29 mouse cellular contexts compared by ENCODE assay signal in the genomic region with DNA sequence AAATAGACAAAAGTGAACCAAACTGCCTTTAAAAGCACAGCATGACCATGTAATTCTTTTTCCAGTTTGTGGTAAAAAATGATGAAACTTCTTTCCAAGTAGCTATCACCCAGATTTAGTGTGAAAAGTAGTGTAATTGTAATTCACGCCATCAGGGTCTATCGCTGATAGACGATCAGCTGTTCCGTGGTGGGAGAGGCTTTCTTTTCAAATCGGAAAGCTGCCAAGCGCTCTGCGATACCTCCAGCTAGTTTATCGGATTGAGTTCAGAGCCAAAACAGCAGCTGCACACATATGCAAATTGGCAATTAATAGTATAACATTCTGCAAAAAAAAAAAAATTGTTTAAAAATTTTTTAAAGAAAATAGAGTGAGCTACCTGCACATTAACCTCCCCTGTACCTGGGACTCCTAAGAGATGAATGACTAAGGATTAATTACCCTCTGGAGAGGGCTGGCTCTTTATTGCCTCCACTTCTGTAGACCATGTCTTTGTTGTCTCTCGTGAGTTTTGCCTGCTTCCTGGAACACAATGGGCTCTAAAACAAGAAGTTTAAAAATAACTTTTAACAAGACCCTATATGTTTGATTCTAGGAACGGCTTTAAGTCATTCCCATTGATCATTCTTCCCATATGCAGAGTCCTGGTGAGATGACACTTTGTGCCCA. TPM values are rescaled to one million over a fixed set of nuclear protein-coding genes. Genes with fewer than 3 reads are reported as not detected.
A peak's percentile ranks its signal among the peaks of the same experiment; 100 is the strongest.
DNase-seq lines count a peak whose midpoint lies in the region; ATAC-seq and TF ChIP-seq lines count a peak whose summit lies in the region.
"Had no signal": no experiment of that assay in that cellular context is flagged by ENCODE, and none has a peak within 500 bp of the region (broad histone marks: within the 10 kb centered on the region; RNA-seq: fewer than 3 reads in every experiment).

No protein-coding gene starts in this region.

- no peaks in the 10 kb centered on the region for H3K9me3 ChIP-seq in hindbrain, embryonic 14.5 days (ENCODE audit: control insufficient read depth, low read length)
- no peaks in the 10 kb centered on the region for H3K9me3 ChIP-seq in hindbrain, embryonic 10.5 days
- H3K9me3 ChIP-seq in midbrain, postnatal 0 days (ENCODE audit: low read length): no peaks in the 10 kb centered on the region
- no peaks in the 10 kb centered on the region for H3K9me3 ChIP-seq in midbrain, embryonic 15.5 days
- H3K9me3 ChIP-seq in forebrain, embryonic 16.5 days (ENCODE audit: control insufficient read depth, low read length): no peaks in the 10 kb centered on the region
- no peaks in the 10 kb centered on the region for H3K9me3 ChIP-seq in neural tube, embryonic 14.5 days (ENCODE audit: control insufficient read depth, low read length)
- H3K9me3 ChIP-seq in heart, embryonic 11.5 days (replicated peaks; ENCODE audit: control insufficient read depth, low read length): no peaks in the 10 kb centered on the region
- H3K9me3 ChIP-seq in intestine, embryonic 16.5 days (ENCODE audit: control insufficient read depth, low read length): no peaks in the 10 kb centered on the region
- H3K9me3 ChIP-seq: heart, embryonic 12.5 days; limb, embryonic 10.5 days; limb, embryonic 15.5 days; liver, embryonic 13.5 days; neural tube, embryonic 12.5 days; stomach, embryonic 15.5 days had no signal

- no peak overlapping the region for H3K9ac ChIP-seq in hindbrain, embryonic 14.5 days
- no peak overlapping the region for H3K9ac ChIP-seq in midbrain, postnatal 0 days (replicated peaks; ENCODE audit: low read length, poor library complexity, severe bottlenecking)
- H3K9ac ChIP-seq in midbrain, embryonic 15.5 days: no peak overlapping the region
- H3K9ac ChIP-seq in forebrain, embryonic 16.5 days (replicated peaks; ENCODE audit: low read depth, low read length): no peak overlapping the region
- H3K9ac ChIP-seq in neural tube, embryonic 14.5 days (replicated peaks; ENCODE audit: low read depth, low read length): no peak overlapping the region
- no peak overlapping the region for H3K9ac ChIP-seq in heart, embryonic 11.5 days (ENCODE audit: low read depth, low read length)
- no peak overlapping the region for H3K9ac ChIP-seq in intestine, embryonic 16.5 days (ENCODE audit: low read depth, low read length)
- H3K9ac ChIP-seq: heart, embryonic 12.5 days; limb, embryonic 15.5 days; liver, embryonic 13.5 days; neural tube, embryonic 12.5 days; stomach, embryonic 15.5 days had no signal

- no peak for ATAC-seq in hindbrain, embryonic 14.5 days (ENCODE audit: low FRiP score)
- no peak for ATAC-seq in midbrain, postnatal 0 days (ENCODE audit: low FRiP score)
- ATAC-seq in midbrain, embryonic 15.5 days (replicated peaks): no peak
- ATAC-seq in forebrain, embryonic 16.5 days: peak; percentile 72
- ATAC-seq in neural tube, embryonic 14.5 days (ENCODE audit: low read depth): peak; percentile 52; the same call in 1 of the 2 replicates
- no peak for ATAC-seq in heart, embryonic 11.5 days (replicated peaks; ENCODE audit: insufficient number of reproducible peaks, low FRiP score, low TSS enrichment)
- no peak for ATAC-seq in intestine, embryonic 16.5 days

- 62% methylated on average over 10 of the region's 10 CpGs for WGBS in hindbrain, embryonic 14.5 days
- WGBS in hindbrain, embryonic 10.5 days: 80% methylated on average over 10 of the region's 10 CpGs
- WGBS in midbrain, postnatal 0 days: 60% methylated on average over 10 of the region's 10 CpGs
- 72% methylated on average over 10 of the region's 10 CpGs for WGBS in midbrain, embryonic 15.5 days
- 15% methylated on average over 10 of the region's 10 CpGs for WGBS in forebrain, embryonic 16.5 days
- WGBS in neural tube, embryonic 14.5 days: 34% methylated on average over 10 of the region's 10 CpGs
- WGBS in heart, embryonic 11.5 days (ENCODE audit: insufficient replicate concordance): 66% methylated on average over 10 of the region's 10 CpGs
- WGBS in intestine, embryonic 16.5 days: 71% methylated on average over 10 of the region's 10 CpGs

- no peak for TF ChIP-seq CTCF in midbrain, postnatal 0 days (IDR thresholded peaks at IDR 0.05)

- DNase-seq in hindbrain, embryonic 14.5 days (ENCODE audit: low spot score): peak; percentile 48
- no peak for DNase-seq in hindbrain, embryonic 10.5 days (ENCODE audit: low spot score)
- DNase-seq in midbrain, postnatal 0 days (ENCODE audit: low spot score): peak; percentile 28
- DNase-seq: adrenal gland, postnatal 25 days; B cell, adult 2 months; cerebellum, adult 18-20 months; cerebellum, postnatal 25 days; gastrocnemius, adult 2 months; gastrocnemius, postnatal 36 days; heart, postnatal 4 days; kidney, adult 8-10 months; kidney, postnatal 4 days; liver, embryonic 13.5 days; lung, adult 18-20 months; retina, postnatal 1 day; right cerebral cortex, postnatal 14 days; thymus, postnatal 14 days had no signal

- no peak overlapping the region for H3K27ac ChIP-seq in hindbrain, embryonic 14.5 days
- H3K27ac ChIP-seq in hindbrain, embryonic 10.5 days: no peak overlapping the region
- no peak overlapping the region for H3K27ac ChIP-seq in midbrain, postnatal 0 days (ENCODE audit: low read depth, low read length)
- no peak overlapping the region for H3K27ac ChIP-seq in midbrain, embryonic 15.5 days
- peak overlapping the region; percentile 79 for H3K27ac ChIP-seq in forebrain, embryonic 16.5 days (ENCODE audit: low read length)
- H3K27ac ChIP-seq in neural tube, embryonic 14.5 days (ENCODE audit: low read depth, low read length): no peak overlapping the region
- no peak overlapping the region for H3K27ac ChIP-seq in heart, embryonic 11.5 days (ENCODE audit: low read depth, low read length)
- no peak overlapping the region for H3K27ac ChIP-seq in intestine, embryonic 16.5 days (ENCODE audit: low read length)
- H3K27ac ChIP-seq: gastrocnemius, adult 2 months; kidney, postnatal 0 days; limb, embryonic 10.5 days; limb, embryonic 15.5 days; liver, embryonic 13.5 days; macrophage; neural tube, embryonic 12.5 days; stomach, embryonic 15.5 days had no signal

- H3K4me3 ChIP-seq in hindbrain, embryonic 14.5 days (replicated peaks; ENCODE audit: low read length): no peak overlapping the region
- no peak overlapping the region for H3K4me3 ChIP-seq in hindbrain, embryonic 10.5 days
- H3K4me3 ChIP-seq in midbrain, postnatal 0 days (ENCODE audit: low read depth, low read length): no peak overlapping the region
- H3K4me3 ChIP-seq in midbrain, embryonic 15.5 days: no peak overlapping the region
- H3K4me3 ChIP-seq in forebrain, embryonic 16.5 days (replicated peaks; ENCODE audit: low read length): no peak overlapping the region
- no peak overlapping the region for H3K4me3 ChIP-seq in neural tube, embryonic 14.5 days (ENCODE audit: low read depth, low read length)
- no peak overlapping the region for H3K4me3 ChIP-seq in heart, embryonic 11.5 days (ENCODE audit: low read depth, low read length)
- no peak overlapping the region for H3K4me3 ChIP-seq in intestine, embryonic 16.5 days (ENCODE audit: low read length)
- H3K4me3 ChIP-seq: gastrocnemius, adult 2 months; heart, embryonic 12.5 days; limb, embryonic 10.5 days; limb, embryonic 15.5 days; liver, embryonic 13.5 days; neural tube, embryonic 12.5 days; stomach, embryonic 15.5 days had no signal

- no peaks in the 10 kb centered on the region for H3K36me3 ChIP-seq in hindbrain, embryonic 14.5 days (replicated peaks; ENCODE audit: control insufficient read depth, insufficient read depth)
- H3K36me3 ChIP-seq in hindbrain, embryonic 10.5 days: no peaks in the 10 kb centered on the region
- no peaks in the 10 kb centered on the region for H3K36me3 ChIP-seq in midbrain, postnatal 0 days (ENCODE audit: insufficient read depth, low read length)
- H3K36me3 ChIP-seq in midbrain, embryonic 15.5 days (replicated peaks): no peaks in the 10 kb centered on the region
- no peaks in the 10 kb centered on the region for H3K36me3 ChIP-seq in forebrain, embryonic 16.5 days (ENCODE audit: control insufficient read depth, insufficient read depth)
- H3K36me3 ChIP-seq in neural tube, embryonic 14.5 days (ENCODE audit: control insufficient read depth, insufficient read depth, low read length): no peaks in the 10 kb centered on the region
- no peaks in the 10 kb centered on the region for H3K36me3 ChIP-seq in heart, embryonic 11.5 days (ENCODE audit: control insufficient read depth, insufficient read depth, low read length)
- H3K36me3 ChIP-seq in intestine, embryonic 16.5 days (ENCODE audit: control insufficient read depth, insufficient read depth, low read length): no peaks in the 10 kb centered on the region
- H3K36me3 ChIP-seq: heart, embryonic 12.5 days; limb, embryonic 10.5 days; limb, embryonic 15.5 days; liver, embryonic 13.5 days; neural tube, embryonic 12.5 days; stomach, embryonic 15.5 days had no signal

- no peak overlapping the region for H3K4me2 ChIP-seq in hindbrain, embryonic 14.5 days (replicated peaks)
- H3K4me2 ChIP-seq in midbrain, postnatal 0 days (ENCODE audit: low read depth, low read length, poor library complexity, severe bottlenecking): no peak overlapping the region
- no peak overlapping the region for H3K4me2 ChIP-seq in midbrain, embryonic 15.5 days
- peak overlapping the region; percentile 8 for H3K4me2 ChIP-seq in forebrain, embryonic 16.5 days (ENCODE audit: low read length)
- no peak overlapping the region for H3K4me2 ChIP-seq in neural tube, embryonic 14.5 days (ENCODE audit: low read depth, low read length)
- no peak overlapping the region for H3K4me2 ChIP-seq in heart, embryonic 11.5 days
- no peak overlapping the region for H3K4me2 ChIP-seq in intestine, embryonic 16.5 days (ENCODE audit: low read depth, low read length)
- H3K4me2 ChIP-seq: heart, embryonic 12.5 days; limb, embryonic 15.5 days; liver, embryonic 13.5 days; neural tube, embryonic 12.5 days; stomach, embryonic 15.5 days had no signal

- H3K27me3 ChIP-seq in hindbrain, embryonic 14.5 days (ENCODE audit: control insufficient read depth, insufficient read depth, low read length): no peaks in the 10 kb centered on the region
- peaks cover 8% of the 10 kb centered on the region; the same call in 1 of the 2 replicates for H3K27me3 ChIP-seq in hindbrain, embryonic 10.5 days (ENCODE audit: insufficient read depth, poor library complexity, severe bottlenecking)
- no peaks in the 10 kb centered on the region for H3K27me3 ChIP-seq in midbrain, postnatal 0 days (ENCODE audit: insufficient read depth, low read length)
- no peaks in the 10 kb centered on the region; the same call in 1 of the 2 replicates for H3K27me3 ChIP-seq in midbrain, embryonic 15.5 days (replicated peaks)
- no peaks in the 10 kb centered on the region for H3K27me3 ChIP-seq in forebrain, embryonic 16.5 days (replicated peaks; ENCODE audit: control insufficient read depth, insufficient read depth, low read length)
- no peaks in the 10 kb centered on the region for H3K27me3 ChIP-seq in neural tube, embryonic 14.5 days (ENCODE audit: control insufficient read depth, insufficient read depth, low read length)
- no peaks in the 10 kb centered on the region for H3K27me3 ChIP-seq in heart, embryonic 11.5 days (ENCODE audit: control insufficient read depth, insufficient read depth, low read length)
- no peaks in the 10 kb centered on the region for H3K27me3 ChIP-seq in intestine, embryonic 16.5 days (replicated peaks; ENCODE audit: control insufficient read depth, insufficient read depth, low read length)
- H3K27me3 ChIP-seq: heart, embryonic 12.5 days; liver, embryonic 13.5 days; neural tube, embryonic 12.5 days; stomach, embryonic 15.5 days had no signal

- no peaks in the 10 kb centered on the region for H3K4me1 ChIP-seq in hindbrain, embryonic 14.5 days (replicated peaks; ENCODE audit: control insufficient read depth, insufficient read depth, low read length)
- no peaks in the 10 kb centered on the region for H3K4me1 ChIP-seq in hindbrain, embryonic 10.5 days (replicated peaks)
- H3K4me1 ChIP-seq in midbrain, postnatal 0 days (ENCODE audit: insufficient read depth, low read length): no peaks in the 10 kb centered on the region
- no peaks in the 10 kb centered on the region for H3K4me1 ChIP-seq in midbrain, embryonic 15.5 days
- peaks cover 18% of the 10 kb centered on the region for H3K4me1 ChIP-seq in forebrain, embryonic 16.5 days (replicated peaks; ENCODE audit: control insufficient read depth, insufficient read depth, low read length)
- H3K4me1 ChIP-seq in neural tube, embryonic 14.5 days (ENCODE audit: control insufficient read depth, insufficient read depth, low read length): no peaks in the 10 kb centered on the region
- no peaks in the 10 kb centered on the region for H3K4me1 ChIP-seq in heart, embryonic 11.5 days (ENCODE audit: control insufficient read depth, insufficient read depth, low read length)
- no peaks in the 10 kb centered on the region for H3K4me1 ChIP-seq in intestine, embryonic 16.5 days (ENCODE audit: control insufficient read depth, insufficient read depth, low read length)
- H3K4me1 ChIP-seq: heart, embryonic 12.5 days; limb, embryonic 10.5 days; limb, embryonic 15.5 days; liver, embryonic 13.5 days; neural tube, embryonic 12.5 days; stomach, embryonic 15.5 days had no signal

RNA-seq across cellular contexts. Expression of a gene that starts 47.8 kb away (rescaled TPM):
- polyA plus RNA-seq in hindbrain, embryonic 14.5 days (2014; fragmentation: Nextera tagmentation; extraction: Ambion mirVana): 210 and 215 TPM in 2 replicates
- 239 and 256 TPM in 2 replicates for polyA plus RNA-seq in hindbrain, embryonic 10.5 days (2016; fragmentation: Nextera tagmentation; extraction: Ambion mirVana)
- total RNA-seq in midbrain, postnatal 0 days (2014; rRNA removed): 87.4 and 119 TPM in 2 replicates
- 184 and 197 TPM in 2 replicates for polyA plus RNA-seq in midbrain, postnatal 0 days (2015; fragmentation: Nextera tagmentation; extraction: Ambion mirVana)
- polyA plus RNA-seq in midbrain, embryonic 15.5 days (2015; fragmentation: Nextera tagmentation; extraction: Ambion mirVana): 184 and 190 TPM in 2 replicates
- polyA plus RNA-seq in forebrain, embryonic 16.5 days (2015; fragmentation: Nextera tagmentation; extraction: Ambion mirVana): 253 and 271 TPM in 2 replicates
- 222 and 226 TPM in 2 replicates for polyA plus RNA-seq in neural tube, embryonic 14.5 days (2014; fragmentation: Nextera tagmentation; extraction: Ambion mirVana)
- 162 and 164 TPM in 2 replicates for polyA plus RNA-seq in heart, embryonic 11.5 days (2014; fragmentation: Nextera tagmentation; extraction: Ambion mirVana)
- polyA plus RNA-seq in intestine, embryonic 16.5 days (2015; fragmentation: Nextera tagmentation; extraction: Ambion mirVana): 156 and 171 TPM in 2 replicates

Comparison
In these comparisons a context has a peak if more than half of its experiments do, and no peak if none do; other contexts are left out.
1. ATAC-seq: peak in forebrain, embryonic 16.5 days (single experiment) and neural tube, embryonic 14.5 days (single experiment); none in hindbrain, embryonic 14.5 days (single experiment), midbrain, postnatal 0 days (single experiment), midbrain, embryonic 15.5 days (single experiment), heart, embryonic 11.5 days (single experiment) and intestine, embryonic 16.5 days (single experiment).